ENCODE assay signal across 9 mouse cellular contexts in genomic region chr19:45143214-45143895, GRCm38 (mm10). TPM values are rescaled to one million over a fixed set of nuclear protein-coding genes. Genes with fewer than 3 reads are reported as not detected.
DNase-seq lines count a peak whose midpoint lies in the region; ATAC-seq and TF ChIP-seq lines count a peak whose summit lies in the region.
"Had no signal": no experiment of that assay in that cellular context is flagged by ENCODE, and none has a peak within 500 bp of the region (broad histone marks: within the 10 kb centered on the region; RNA-seq: fewer than 3 reads in every experiment).

No protein-coding gene starts in this region.

- peaks cover 9% of the 10 kb centered on the region for H3K4me1 ChIP-seq in heart, embryonic 12.5 days (replicated peaks)
- H3K4me1 ChIP-seq in hindbrain, embryonic 15.5 days (replicated peaks), result peaks cover 8% of the 10 kb centered on the region
- 0 out of 2 replicates have a peak, but pooled peaks cover 2% of the 10 kb centered on the region for H3K4me1 ChIP-seq in midbrain, postnatal 0 days (ENCODE audit: insufficient read depth, low read length)

- TF ChIP-seq CTCF in midbrain, postnatal 0 days (IDR thresholded peaks at IDR 0.05), result no peak

- no peak for DNase-seq in heart, postnatal 10 days
- peak; percentile 70 for DNase-seq in embryo, embryonic 11 days
- DNase-seq in midbrain, postnatal 0 days (ENCODE audit: low spot score), result no peak
- no peak for DNase-seq in adipocyte (ENCODE audit: low spot score)
- no peak for DNase-seq in kidney, adult 11 months
- no peak for DNase-seq in right cerebral cortex, adult 18-20 months

- H3K36me3 ChIP-seq in heart, embryonic 12.5 days, result no peaks in the 10 kb centered on the region
- no peaks in the 10 kb centered on the region for H3K36me3 ChIP-seq in hindbrain, embryonic 15.5 days
- no peaks in the 10 kb centered on the region for H3K36me3 ChIP-seq in midbrain, postnatal 0 days (ENCODE audit: insufficient read depth, low read length)

- intact Hi-C loops in heart, postnatal 10 days (cut with DNase I), result no loop called here

- H3K4me3 ChIP-seq in heart, embryonic 12.5 days, result peak overlapping the region; percentile 32
- peak overlapping the region; percentile 16; the same call in 1 of the 2 replicates for H3K4me3 ChIP-seq in hindbrain, embryonic 15.5 days
- H3K4me3 ChIP-seq in midbrain, postnatal 0 days (ENCODE audit: low read depth, low read length), result peak overlapping the region; percentile 8; the same call in 1 of the 2 replicates

- H3K9ac ChIP-seq in heart, embryonic 12.5 days, result peak overlapping the region; percentile 41; the same call in 1 of the 2 replicates
- no peak overlapping the region for H3K9ac ChIP-seq in hindbrain, embryonic 15.5 days
- no peak overlapping the region for H3K9ac ChIP-seq in midbrain, postnatal 0 days (replicated peaks; ENCODE audit: low read length, poor library complexity, severe bottlenecking)

- WGBS in heart, embryonic 12.5 days, result under 1% methylated on average over 46 of the region's 46 CpGs
- under 1% methylated on average over 46 of the region's 46 CpGs for WGBS in hindbrain, embryonic 15.5 days
- WGBS in midbrain, postnatal 0 days, result under 1% methylated on average over 46 of the region's 46 CpGs

- H3K9me3 ChIP-seq in heart, embryonic 12.5 days (replicated peaks), result 0 out of 2 replicates have a peak, but pooled peaks cover 6% of the 10 kb centered on the region
- peaks cover 2% of the 10 kb centered on the region; the same call in 1 of the 2 replicates for H3K9me3 ChIP-seq in hindbrain, embryonic 15.5 days
- H3K9me3 ChIP-seq in midbrain, postnatal 0 days (ENCODE audit: low read length), result no peaks in the 10 kb centered on the region

- ATAC-seq in heart, embryonic 12.5 days (ENCODE audit: insufficient number of reproducible peaks, low FRiP score), result no peak
- no peak for ATAC-seq in hindbrain, embryonic 15.5 days (ENCODE audit: low FRiP score, low read depth)
- no peak for ATAC-seq in midbrain, postnatal 0 days (ENCODE audit: low FRiP score)

- no peak overlapping the region for H3K27ac ChIP-seq in heart, embryonic 12.5 days (ENCODE audit: poor library complexity, severe bottlenecking)
- no peak overlapping the region for H3K27ac ChIP-seq in hindbrain, embryonic 15.5 days (replicated peaks)
- H3K27ac ChIP-seq in midbrain, postnatal 0 days (ENCODE audit: low read depth, low read length), result no peak overlapping the region

- H3K4me2 ChIP-seq in heart, embryonic 12.5 days, result peak overlapping the region; percentile 60
- H3K4me2 ChIP-seq in hindbrain, embryonic 15.5 days, result peak overlapping the region; percentile 41
- 0 out of 2 replicates have a peak overlapping the region, but pooled peaks have one; percentile 13 for H3K4me2 ChIP-seq in midbrain, postnatal 0 days (ENCODE audit: low read depth, low read length, poor library complexity, severe bottlenecking)

- peaks cover 100% of the 10 kb centered on the region for H3K27me3 ChIP-seq in heart, embryonic 12.5 days (replicated peaks)
- peaks cover 99% of the 10 kb centered on the region for H3K27me3 ChIP-seq in hindbrain, embryonic 15.5 days
- peaks cover 90% of the 10 kb centered on the region for H3K27me3 ChIP-seq in midbrain, postnatal 0 days (ENCODE audit: insufficient read depth, low read length)

RNA-seq across cellular contexts. Expression of gene Tlx1, which starts 7.1 kb away (rescaled TPM):
- polyA plus RNA-seq in heart, embryonic 12.5 days (2016; fragmentation: Nextera tagmentation; extraction: Ambion mirVana), result 0.40 and 0.50 TPM in 2 replicates
- under 1 TPM; 0.27 to 0.48 TPM for total RNA-seq in heart, postnatal 10 days (2021)
- polyA plus RNA-seq in hindbrain, embryonic 15.5 days (2015; fragmentation: Nextera tagmentation; extraction: Ambion mirVana), result 0.88 and 1.8 TPM in 2 replicates
- total RNA-seq in midbrain, postnatal 0 days (2014; rRNA removed), result not detected in 2 replicates
- not detected in 2 replicates for polyA plus RNA-seq in midbrain, postnatal 0 days (2015; fragmentation: Nextera tagmentation; extraction: Ambion mirVana)
- total RNA-seq: megakaryocyte, adult 5-6 weeks had no signal
